Mouse (Mus musculus): ENCODE measurements at regions not wholly inside any gene's neighbourhood (a gene's known extent, or its start where the extent isn't known, plus 50 kb on each side); places are given as distances from the start of the nearest gene placed in this dataset.

DNA sequence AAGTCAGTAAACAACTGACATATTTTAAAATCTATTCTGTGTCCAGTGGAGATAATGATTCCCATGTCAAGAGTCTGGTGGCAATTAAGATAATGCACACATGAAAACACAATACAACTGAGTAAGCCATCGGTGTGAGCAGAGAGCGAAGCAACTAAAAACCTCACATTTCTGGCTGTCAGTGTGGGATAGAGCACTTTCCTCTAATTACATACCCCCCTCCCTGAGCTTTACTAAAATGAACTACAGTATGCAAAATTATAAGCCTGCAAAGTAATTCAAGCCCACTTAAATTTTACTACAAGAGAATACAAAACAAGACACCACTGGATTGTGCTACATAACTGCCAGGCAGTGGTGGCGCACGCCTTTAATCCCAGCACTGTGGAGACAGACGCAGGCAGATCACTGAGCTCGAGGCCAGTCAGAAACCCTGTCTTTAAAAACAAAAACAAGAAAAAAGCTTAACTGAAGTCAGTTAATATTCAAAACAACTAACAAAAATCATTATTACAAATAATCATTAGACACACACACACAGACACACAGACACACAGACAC lies 104.8 kb downstream of the Enkur start:
- 94% methylated on average over 6 of the region's 6 CpGs for WGBS
- Histone ChIP-seq H3K36me3 (ENCODE audit: control insufficient read depth, insufficient read depth, low read length) (no peaks in the 10 kb centered on the region), H3K4me1 (ENCODE audit: control insufficient read depth, insufficient read depth, low read length) (no peaks in the 10 kb centered on the region), H3K79me2 (ENCODE audit: control insufficient read depth, insufficient read depth, low read length) (no peaks in the 10 kb centered on the region), H3K9ac (ENCODE audit: low read depth, low read length) (no peak overlapping the region), H3K27ac (replicated peaks; ENCODE audit: insufficient read depth, low read depth, low read length) (no peak overlapping the region), H3K4me3 (ENCODE audit: insufficient read depth, low read depth, low read length) (no peak overlapping the region), H3K27me3 (ENCODE audit: control insufficient read depth, insufficient read depth, low read length) (no peaks in the 10 kb centered on the region)
- DNase-seq (ENCODE audit: extremely low read depth, low read depth, low spot score), result no peak
- TF ChIP-seq CTCF (IDR thresholded peaks at IDR 0.05; ENCODE audit: low read depth, low read length) (no peak), POLR2A (IDR thresholded peaks at IDR 0.05; ENCODE audit: extremely low read depth, insufficient read depth, low read length) (no peak)

DNA sequence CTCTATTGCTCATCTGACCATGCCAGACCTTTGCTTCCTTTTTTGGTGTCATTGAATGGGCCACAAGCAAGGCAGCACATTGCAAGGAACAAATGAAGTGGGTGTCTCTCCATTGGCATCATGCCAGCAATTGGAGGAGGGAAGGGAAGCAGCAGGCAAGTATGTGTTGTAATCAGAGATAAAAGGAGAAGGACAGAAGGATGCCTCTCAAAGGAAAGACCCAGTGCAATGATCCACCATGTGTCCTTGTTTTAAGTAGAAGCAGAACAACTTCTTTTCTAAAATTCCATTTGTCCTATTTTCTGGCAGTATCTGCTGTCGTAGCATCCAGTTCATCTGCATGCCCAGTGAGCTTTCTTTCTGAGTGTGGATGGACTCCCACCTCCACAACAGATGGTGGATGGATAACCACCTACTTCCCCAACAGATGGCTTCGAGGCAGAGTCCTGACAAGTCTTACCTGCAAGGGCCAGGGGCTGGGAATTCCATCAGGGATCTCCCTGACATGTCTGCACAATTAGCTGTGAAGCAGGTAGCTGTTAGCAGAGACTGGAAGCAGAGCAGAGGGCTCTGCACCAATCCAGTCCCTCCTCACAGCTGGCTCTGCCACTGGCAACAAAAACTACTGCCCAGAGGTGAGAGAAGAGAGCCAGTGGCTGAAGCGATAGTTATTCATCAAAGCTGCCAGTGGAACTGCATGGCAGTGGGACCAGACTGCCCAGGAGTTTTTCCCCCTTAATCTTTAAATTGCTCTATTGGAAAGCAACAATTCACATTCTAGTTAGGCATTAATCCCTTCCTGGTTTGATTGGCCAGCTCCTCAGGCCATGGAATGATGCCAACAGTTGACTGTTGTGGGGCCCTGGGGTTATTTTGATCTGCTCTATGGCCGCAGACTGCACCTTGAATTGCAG lies 113.8 kb downstream of the Enkur start:
- no peak overlapping the region for H3K27ac ChIP-seq (replicated peaks; ENCODE audit: insufficient read depth, low read depth, low read length)
- DNase-seq (ENCODE audit: extremely low read depth, low read depth, low spot score), result peak; percentile 10
- no peaks in the 10 kb centered on the region for H3K27me3 ChIP-seq (ENCODE audit: control insufficient read depth, insufficient read depth, low read length)
- H3K36me3 ChIP-seq (ENCODE audit: control insufficient read depth, insufficient read depth, low read length), result no peaks in the 10 kb centered on the region
- TF ChIP-seq POLR2A (IDR thresholded peaks at IDR 0.05; ENCODE audit: extremely low read depth, insufficient read depth, low read length) (no peak), CTCF (IDR thresholded peaks at IDR 0.05; ENCODE audit: low read depth, low read length) (no peak)
- H3K9ac ChIP-seq (ENCODE audit: low read depth, low read length), result no peak overlapping the region
- no peaks in the 10 kb centered on the region for H3K4me1 ChIP-seq (ENCODE audit: control insufficient read depth, insufficient read depth, low read length)
- 54% methylated on average over 4 of the region's 4 CpGs for WGBS
- no peaks in the 10 kb centered on the region for H3K79me2 ChIP-seq (ENCODE audit: control insufficient read depth, insufficient read depth, low read length)
- H3K4me3 ChIP-seq (ENCODE audit: insufficient read depth, low read depth, low read length), result no peak overlapping the region

GRCm38 (mm10) chr2:21085517-21085916 lies 116.8 kb upstream of the Arhgap21 start:
- 18% methylated on average over 5 of the region's 5 CpGs for WGBS
- TF ChIP-seq POLR2A (IDR thresholded peaks at IDR 0.05; ENCODE audit: extremely low read depth, insufficient read depth, low read length) (no peak), CTCF (IDR thresholded peaks at IDR 0.05; ENCODE audit: low read depth, low read length) (no peak)
- H3K79me2 ChIP-seq (ENCODE audit: control insufficient read depth, insufficient read depth, low read length), result no peaks in the 10 kb centered on the region
- no peak overlapping the region for H3K4me3 ChIP-seq (ENCODE audit: insufficient read depth, low read depth, low read length)
- H3K27ac ChIP-seq (replicated peaks; ENCODE audit: insufficient read depth, low read depth, low read length), result no peak overlapping the region
- H3K4me1 ChIP-seq (ENCODE audit: control insufficient read depth, insufficient read depth, low read length), result no peaks in the 10 kb centered on the region
- DNase-seq (ENCODE audit: extremely low read depth, low read depth, low spot score), result peak; percentile 19
- H3K36me3 ChIP-seq (ENCODE audit: control insufficient read depth, insufficient read depth, low read length), result no peaks in the 10 kb centered on the region
- no peaks in the 10 kb centered on the region for H3K27me3 ChIP-seq (ENCODE audit: control insufficient read depth, insufficient read depth, low read length)
- no peak overlapping the region for H3K9ac ChIP-seq (ENCODE audit: low read depth, low read length)

- Histone ChIP-seq H3K27me3 (ENCODE audit: control insufficient read depth, insufficient read depth, low read length) (no peaks in the 10 kb centered on the region), H3K4me1 (ENCODE audit: control insufficient read depth, insufficient read depth, low read length) (no peaks in the 10 kb centered on the region), H3K36me3 (ENCODE audit: control insufficient read depth, insufficient read depth, low read length) (no peaks in the 10 kb centered on the region), H3K9ac (ENCODE audit: low read depth, low read length) (no peak overlapping the region), H3K4me3 (ENCODE audit: insufficient read depth, low read depth, low read length) (no peak overlapping the region), H3K79me2 (ENCODE audit: control insufficient read depth, insufficient read depth, low read length) (no peaks in the 10 kb centered on the region), H3K27ac (replicated peaks; ENCODE audit: insufficient read depth, low read depth, low read length) (no peak overlapping the region)
- TF ChIP-seq POLR2A (IDR thresholded peaks at IDR 0.05; ENCODE audit: extremely low read depth, insufficient read depth, low read length) (no peak), CTCF (IDR thresholded peaks at IDR 0.05; ENCODE audit: low read depth, low read length) (no peak)
- WGBS, result 84% methylated on average over 9 of the region's 9 CpGs
- DNase-seq (ENCODE audit: extremely low read depth, low read depth, low spot score), result no peak
These were observed 98.7 kb upstream of the Arhgap21 start for GRCm38 (mm10) chr2:21067292-21067850.

GRCm38 (mm10) chr2:21060347-21060650 lies 91.6 kb upstream of the Arhgap21 start:
- Histone ChIP-seq H3K27me3 (ENCODE audit: control insufficient read depth, insufficient read depth, low read length) (no peaks in the 10 kb centered on the region), H3K27ac (replicated peaks; ENCODE audit: insufficient read depth, low read depth, low read length) (no peak overlapping the region), H3K9ac (ENCODE audit: low read depth, low read length) (no peak overlapping the region), H3K36me3 (ENCODE audit: control insufficient read depth, insufficient read depth, low read length) (no peaks in the 10 kb centered on the region), H3K79me2 (ENCODE audit: control insufficient read depth, insufficient read depth, low read length) (no peaks in the 10 kb centered on the region), H3K4me1 (ENCODE audit: control insufficient read depth, insufficient read depth, low read length) (no peaks in the 10 kb centered on the region), H3K4me3 (ENCODE audit: insufficient read depth, low read depth, low read length) (no peak overlapping the region)
- TF ChIP-seq POLR2A (IDR thresholded peaks at IDR 0.05; ENCODE audit: extremely low read depth, insufficient read depth, low read length) (no peak), CTCF (IDR thresholded peaks at IDR 0.05; ENCODE audit: low read depth, low read length) (no peak)
- DNase-seq (ENCODE audit: extremely low read depth, low read depth, low spot score), result no peak
- WGBS, result 91% methylated on average over 2 of the region's 2 CpGs

Data from liver, adult 2 months (tissue).